Mouse (Mus musculus) heart, embryonic 13.5 days (tissue): Measurements from ENCODE around the gene Thbs3. TPM values are rescaled to one million over a fixed set of nuclear protein-coding genes. Genes with fewer than 3 reads are reported as not detected.

Experiments
- ATAC-seq: fragments of 200-750 bp; cut with Nextera tagmentation; 2 replicates; pipeline ENCODE4 v1.8.0; 2017; ENCODE audit warnings: moderate TSS enrichment; ENCODE audit not compliant: insufficient number of reproducible peaks, low FRiP score, low TSS enrichment; ENCODE audit errors: extremely low read depth
- H3K27ac ChIP-seq: fragments of 300-500 bp; sonication (generic); replicated peaks from 2 replicates; pipeline ENCODE4 v1.5.1; 2015; ENCODE audit warnings: moderate library complexity, mild to moderate bottlenecking, inconsistent platforms
- H3K27me3 ChIP-seq: fragments of 300-500 bp; sonication (generic); replicated peaks from 2 replicates; pipeline ENCODE4 v1.6.1; 2015; ENCODE audit warnings: mild to moderate bottlenecking, inconsistent platforms
- H3K36me3 ChIP-seq: fragments of 300-500 bp; sonication (generic); 2 replicates; pipeline ENCODE4 v1.6.1; 2015; ENCODE audit warnings: mild to moderate bottlenecking, inconsistent platforms
- H3K4me1 ChIP-seq: fragments of 300-500 bp; sonication (generic); 2 replicates; pipeline ENCODE4 v1.6.1; 2015; ENCODE audit warnings: inconsistent platforms
- H3K4me2 ChIP-seq: fragments of 300-500 bp; sonication (generic); 2 replicates; pipeline ENCODE4 v1.6.1; 2015; ENCODE audit warnings: inconsistent platforms, mild to moderate bottlenecking, moderate library complexity
- H3K4me3 ChIP-seq: fragments of 300-500 bp; sonication (generic); 2 replicates; pipeline ENCODE4 v1.5.1; 2015; ENCODE audit warnings: moderate library complexity, mild to moderate bottlenecking, inconsistent platforms
- H3K9ac ChIP-seq: fragments of 300-500 bp; sonication (generic); 2 replicates; pipeline ENCODE4 v1.6.1; 2015; ENCODE audit warnings: inconsistent platforms, mild to moderate bottlenecking, moderate library complexity
- H3K9me3 ChIP-seq: fragments of 300-500 bp; sonication (generic); 2 replicates; pipeline ENCODE4 v1.6.1; 2016; ENCODE audit warnings: inconsistent platforms
- WGBS: fragments of 180-500 bp; shearing (Covaris S2); methylation state at CpG from one replicate; pipeline ENCODE4 v1.1.7; 2015; ENCODE audit warnings: mixed read lengths; 5-methylcytosine and 5-hydroxymethylcytosine counted together
- polyA plus RNA-seq: library from polyadenylated mRNA; unstranded; fragments of >200 nt; fragmentation: Nextera tagmentation; extraction: Ambion mirVana; gene quantifications from 2 replicates; pipeline ENCODE4 v1.2.1, GENCODE M21; 2015

Thbs3 gene
- polyA plus RNA-seq, 1 experiment from 2014 or later = 15.6 TPM

- Histone ChIP-seq H3K27me3 (0 out of 2 replicates have a peak, but pooled peaks cover 9% of the 10 kb centered on the region), H3K27ac (0 out of 2 replicates have a peak overlapping the region, but pooled peaks have one; percentile 13), H3K9ac (no peak overlapping the region), H3K4me1 (peaks cover 12% of the 10 kb centered on the region), H3K4me3 (no peak overlapping the region), H3K4me2 (no peak overlapping the region), H3K9me3 (no peaks in the 10 kb centered on the region), H3K36me3 (no peaks in the 10 kb centered on the region)
- WGBS = 50% methylated on average over 5 of the region's 5 CpGs
- no peak for ATAC-seq
Observed at GRCm38 (mm10) chr3:89256177-89256576, 41.2 kb downstream of the Thbs3 start.

- no peak for ATAC-seq
- Histone ChIP-seq H3K27me3 (0 out of 2 replicates have a peak, but pooled peaks cover 9% of the 10 kb centered on the region), H3K4me3 (no peak within 1 kb of the TSS), H3K9ac (no peak within 1 kb of the TSS), H3K4me1 (peaks cover 7% of the 10 kb centered on the region; the same call in 1 of the 2 replicates), H3K36me3 (no peaks in the 10 kb centered on the region), H3K4me2 (no peak within 1 kb of the TSS), H3K27ac (no peak within 1 kb of the TSS), H3K9me3 (no peaks in the 10 kb centered on the region)
- WGBS = 61% methylated on average over 7 of the region's 7 CpGs
Observed at GRCm38 (mm10) chr3:89259076-89259475, 44.1 kb downstream of the Thbs3 start, which contains the start of gene Dpm3. TSS of gene Dpm3 (plus strand) at chr3:89259358.

GRCm38 (mm10) chr3:89260211-89260610 lies 45.2 kb downstream of the Thbs3 start:
- no peaks in the 10 kb centered on the region for H3K36me3 ChIP-seq
- no peaks in the 10 kb centered on the region for H3K9me3 ChIP-seq
- no peak for ATAC-seq
- 71% methylated on average over 3 of the region's 3 CpGs for WGBS
- H3K4me2 ChIP-seq = no peak overlapping the region
- H3K9ac ChIP-seq = no peak overlapping the region
- H3K27ac ChIP-seq = no peak overlapping the region
- 0 out of 2 replicates have a peak, but pooled peaks cover 9% of the 10 kb centered on the region for H3K27me3 ChIP-seq
- no peak overlapping the region for H3K4me3 ChIP-seq
- peaks cover 7% of the 10 kb centered on the region; the same call in 1 of the 2 replicates for H3K4me1 ChIP-seq

GRCm38 (mm10) chr3:89262417-89262816 lies 47.4 kb downstream of the Thbs3 start:
- no peaks in the 10 kb centered on the region for H3K9me3 ChIP-seq
- 0 out of 2 replicates have a peak, but pooled peaks cover 9% of the 10 kb centered on the region for H3K27me3 ChIP-seq
- peaks cover under 1% of the 10 kb centered on the region; the same call in 1 of the 2 replicates for H3K36me3 ChIP-seq
- H3K4me2 ChIP-seq = no peak overlapping the region
- no peak for ATAC-seq
- H3K4me3 ChIP-seq = no peak overlapping the region
- no peak overlapping the region for H3K9ac ChIP-seq
- WGBS = 49% methylated on average over 10 of the region's 10 CpGs
- H3K27ac ChIP-seq = peak overlapping the region; percentile 60
- H3K4me1 ChIP-seq = peaks cover 18% of the 10 kb centered on the region

GRCm38 (mm10) chr3:89266439-89266893 lies 51.5 kb downstream of the Thbs3 start:
- Histone ChIP-seq H3K9ac (peak overlapping the region; percentile 93), H3K4me3 (peak overlapping the region; percentile 75), H3K36me3 (peaks cover 9% of the 10 kb centered on the region), H3K4me1 (peaks cover 51% of the 10 kb centered on the region), H3K9me3 (no peaks in the 10 kb centered on the region), H3K27me3 (no peaks in the 10 kb centered on the region), H3K27ac (peak overlapping the region; percentile 66), H3K4me2 (peak overlapping the region; percentile 88)
- WGBS = under 1% methylated on average over 20 of the region's 20 CpGs
- peak; percentile 53; the same call in 1 of the 2 replicates for ATAC-seq

DNA sequence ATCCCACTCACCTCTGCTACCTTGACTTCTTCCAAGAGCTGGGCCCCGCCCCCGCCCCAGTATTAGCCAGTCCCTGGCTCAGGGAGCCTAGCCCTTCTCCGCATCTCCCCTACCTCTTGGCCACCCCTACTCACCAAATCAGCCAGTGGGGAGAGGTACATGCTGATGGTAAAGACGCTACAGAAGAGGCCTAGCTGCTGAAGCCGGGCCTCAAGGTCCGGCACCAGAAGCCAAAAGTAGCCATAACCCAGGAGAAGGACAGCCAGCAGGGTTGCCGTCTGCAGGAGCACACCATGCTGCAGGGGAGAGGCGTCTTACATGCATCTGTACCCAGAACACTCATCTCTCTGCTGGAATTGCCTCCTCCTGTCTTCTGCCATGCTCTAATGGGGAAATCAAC lies 53.9 kb downstream of the Thbs3 start:
- Histone ChIP-seq H3K36me3 (peaks cover 30% of the 10 kb centered on the region), H3K4me2 (peak overlapping the region; percentile 78), H3K9me3 (no peaks in the 10 kb centered on the region), H3K27ac (no peak overlapping the region), H3K4me1 (peaks cover 52% of the 10 kb centered on the region), H3K4me3 (no peak overlapping the region), H3K27me3 (no peaks in the 10 kb centered on the region), H3K9ac (peak overlapping the region; percentile 87)
- no peak for ATAC-seq
- 60% methylated on average over 8 of the region's 8 CpGs for WGBS

DNA sequence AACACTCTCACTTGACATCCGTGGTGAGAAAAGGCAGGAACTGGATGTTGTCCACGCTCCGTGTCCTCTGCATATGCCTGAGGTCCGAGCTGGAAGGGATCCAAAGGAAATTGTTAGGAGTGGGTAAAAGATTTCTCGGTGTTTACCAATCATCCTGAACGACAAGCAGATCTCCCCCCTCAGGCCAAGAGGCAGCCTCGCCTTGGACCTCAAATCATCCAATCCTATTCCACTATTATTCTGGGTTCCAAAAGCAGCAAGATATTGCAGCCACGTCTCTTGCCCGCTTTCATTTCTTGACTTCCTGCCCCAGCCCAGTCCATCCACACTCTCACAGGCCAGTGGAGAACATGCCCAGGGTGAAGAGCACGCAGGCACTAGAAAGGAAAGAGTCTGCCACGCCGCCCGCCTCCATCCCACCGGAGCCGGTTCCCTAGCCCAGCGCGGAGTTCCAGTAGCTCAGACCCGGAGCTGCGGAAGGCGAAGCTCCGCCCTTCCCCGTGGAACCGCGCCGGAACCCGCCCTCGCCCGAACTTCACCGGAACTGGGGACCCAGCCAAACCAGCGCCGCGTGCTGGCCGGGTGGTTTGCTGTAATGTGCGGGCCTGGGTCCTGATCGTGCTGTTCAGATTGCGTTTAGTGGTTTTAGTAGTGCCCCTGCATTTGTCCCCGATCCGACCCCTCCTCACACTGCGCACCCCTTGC lies 55.2 kb downstream of the Thbs3 start, which contains the start of gene Slc50a1:
Slc50a1 (minus strand) TSS at position 520 of the 705 bp plus-strand sequence.
- no peaks in the 10 kb centered on the region for H3K27me3 ChIP-seq
- H3K9ac ChIP-seq = peak within 1 kb of the TSS; percentile 87
- H3K27ac ChIP-seq = peak within 1 kb of the TSS; percentile 87
- peaks cover 52% of the 10 kb centered on the region for H3K4me1 ChIP-seq
- peak; percentile 45; the same call in 1 of the 2 replicates for ATAC-seq
- H3K9me3 ChIP-seq = no peaks in the 10 kb centered on the region
- peaks cover 41% of the 10 kb centered on the region for H3K36me3 ChIP-seq
- WGBS = 3% methylated on average over 39 of the region's 39 CpGs
- H3K4me2 ChIP-seq = peak within 1 kb of the TSS; percentile 78
- H3K4me3 ChIP-seq = peak within 1 kb of the TSS; percentile 71

- peaks cover 52% of the 10 kb centered on the region for H3K4me1 ChIP-seq
- peaks cover 48% of the 10 kb centered on the region for H3K36me3 ChIP-seq
- WGBS = 63% methylated on average over 6 of the region's 6 CpGs
- no peaks in the 10 kb centered on the region for H3K27me3 ChIP-seq
- H3K9ac ChIP-seq = peak overlapping the region; percentile 87
- H3K27ac ChIP-seq = peak overlapping the region; percentile 87
- no peak for ATAC-seq
- no peaks in the 10 kb centered on the region for H3K9me3 ChIP-seq
- peak overlapping the region; percentile 71 for H3K4me3 ChIP-seq
- H3K4me2 ChIP-seq = peak overlapping the region; percentile 78
Observed at GRCm38 (mm10) chr3:89270891-89271290, 55.9 kb downstream of the Thbs3 start.

DNA sequence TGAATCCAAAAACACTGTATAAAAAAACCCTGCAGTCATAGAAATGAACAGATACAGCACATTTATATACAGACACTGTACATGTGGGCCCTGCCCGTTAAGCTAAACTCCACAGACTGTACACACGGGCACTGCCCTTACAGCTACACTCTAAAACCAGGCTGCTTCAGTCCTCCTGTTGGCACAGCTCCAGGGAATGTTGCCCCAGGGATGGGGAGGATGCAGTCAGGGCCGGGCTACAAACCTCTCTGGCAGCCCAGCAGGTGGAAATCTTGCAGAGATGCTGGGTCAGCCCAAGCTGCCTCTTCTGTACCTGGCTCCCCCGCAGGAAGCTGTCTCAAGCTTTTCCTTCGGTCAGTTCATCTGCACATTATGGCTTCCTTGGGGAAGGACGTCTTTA lies 56.8 kb downstream of the Thbs3 start:
- WGBS = 45% methylated on average over 6 of the region's 6 CpGs
- no peak overlapping the region; the same call in 1 of the 2 replicates for H3K27ac ChIP-seq
- peaks cover 52% of the 10 kb centered on the region for H3K36me3 ChIP-seq
- H3K9me3 ChIP-seq = no peaks in the 10 kb centered on the region
- no peaks in the 10 kb centered on the region for H3K27me3 ChIP-seq
- ATAC-seq = no peak
- H3K4me2 ChIP-seq = no peak overlapping the region
- H3K4me1 ChIP-seq = peaks cover 56% of the 10 kb centered on the region
- 0 out of 2 replicates have a peak overlapping the region, but pooled peaks have one; percentile 30 for H3K9ac ChIP-seq
- H3K4me3 ChIP-seq = no peak overlapping the region

- H3K36me3 ChIP-seq = peaks cover 43% of the 10 kb centered on the region
- peaks cover 52% of the 10 kb centered on the region for H3K4me1 ChIP-seq
- no peaks in the 10 kb centered on the region for H3K27me3 ChIP-seq
- no peak overlapping the region for H3K4me3 ChIP-seq
- H3K4me2 ChIP-seq = 0 out of 2 replicates have a peak overlapping the region, but pooled peaks have one; percentile 94
- no peak for ATAC-seq
- H3K27ac ChIP-seq = no peak overlapping the region
- WGBS = 86% methylated on average over 13 of the region's 13 CpGs
- no peak overlapping the region for H3K9ac ChIP-seq
- no peaks in the 10 kb centered on the region for H3K9me3 ChIP-seq
Observed at GRCm38 (mm10) chr3:89276061-89276460, 61.1 kb downstream of the Thbs3 start.
